Mouse (Mus musculus) forebrain, embryonic 10.5 days (tissue): ENCODE results near the gene 4930467E23Rik. TPM values are rescaled to one million over a fixed set of nuclear protein-coding genes. Genes with fewer than 3 reads are reported as not detected.
"Not testable (repeated sequence)": the region's sequence is repeated elsewhere in the genome, so short reads cannot be mapped to it uniquely, and the experiment has no call there.

Experiments used
- DNase-seq: peaks from one replicate; pipeline ENCODE4 v3.0.0-alpha.2; 2017; ENCODE audit warnings: low spot score; ENCODE audit errors: extremely low spot score
- H3K27ac ChIP-seq: fragments of 300-500 bp; sonication (generic); 2 replicates; pipeline ENCODE4 v1.5.1; 2016; ENCODE audit warnings: mild to moderate bottlenecking
- H3K27me3 ChIP-seq: fragments of 300-500 bp; sonication (generic); 2 replicates; pipeline ENCODE4 v1.6.1; 2016; ENCODE audit warnings: mild to moderate bottlenecking; ENCODE audit not compliant: poor library complexity, severe bottlenecking
- H3K36me3 ChIP-seq: fragments of 300-500 bp; sonication (generic); replicated peaks from 2 replicates; pipeline ENCODE4 v1.6.1; 2016; ENCODE audit warnings: mild to moderate bottlenecking, moderate library complexity
- H3K4me1 ChIP-seq: fragments of 300-500 bp; sonication (generic); 2 replicates; pipeline ENCODE4 v1.6.1; 2016
- H3K4me3 ChIP-seq: fragments of 300-500 bp; sonication (generic); 2 replicates; pipeline ENCODE4 v1.5.1; 2016; ENCODE audit warnings: mild to moderate bottlenecking, moderate library complexity
- H3K9me3 ChIP-seq: fragments of 300-500 bp; sonication (generic); 2 replicates; pipeline ENCODE4 v1.6.1; 2016; ENCODE audit warnings: mild to moderate bottlenecking, moderate library complexity
- WGBS: fragments of 180-500 bp; shearing (Covaris S2); methylation state at CpG from one replicate; pipeline ENCODE4 v1.1.7; 2016; 5-methylcytosine and 5-hydroxymethylcytosine counted together
- polyA plus RNA-seq: library from polyadenylated mRNA; unstranded; fragments of >200 nt; fragmentation: Nextera tagmentation; extraction: Ambion mirVana; gene quantifications from 2 replicates; pipeline ENCODE4 v1.2.1, GENCODE M21; 2016

4930467E23Rik gene
- polyA plus RNA-seq, 1 experiment from 2014 or later, result not detected

- H3K4me1 ChIP-seq, H3K36me3 ChIP-seq, H3K4me3 ChIP-seq, H3K27ac ChIP-seq, H3K27me3 ChIP-seq, DNase-seq: not testable (repeated sequence)
- H3K9me3 ChIP-seq, result peaks cover 40% of the 10 kb centered on the region
- WGBS, result 52% methylated on average over 4 of the region's 4 CpGs
Observed at GRCm38 (mm10) chr8:19704441-19705215, 24.7 kb upstream of the 4930467E23Rik start.

- H3K4me3 ChIP-seq, DNase-seq, H3K4me1 ChIP-seq, H3K36me3 ChIP-seq, H3K27ac ChIP-seq, H3K27me3 ChIP-seq: not testable (repeated sequence)
- peaks cover 40% of the 10 kb centered on the region for H3K9me3 ChIP-seq
- WGBS, result 81% methylated on average over 9 of the region's 9 CpGs
Observed at GRCm38 (mm10) chr8:19705216-19705600, 24.2 kb upstream of the 4930467E23Rik start.

- H3K4me1 ChIP-seq, H3K36me3 ChIP-seq, H3K27me3 ChIP-seq, H3K4me3 ChIP-seq, H3K27ac ChIP-seq, DNase-seq: not testable (repeated sequence)
- peaks cover 35% of the 10 kb centered on the region for H3K9me3 ChIP-seq
- 89% methylated on average over 4 of the region's 4 CpGs for WGBS
Observed at GRCm38 (mm10) chr8:19706101-19706725, 23.2 kb upstream of the 4930467E23Rik start.

- H3K9me3 ChIP-seq, result peaks cover 29% of the 10 kb centered on the region
- not testable (repeated sequence) for H3K36me3 ChIP-seq, H3K27me3 ChIP-seq, H3K4me1 ChIP-seq, H3K4me3 ChIP-seq, H3K27ac ChIP-seq
- WGBS, result 73% methylated on average over 7 of the region's 7 CpGs
- DNase-seq, result peak; percentile 27
Observed at GRCm38 (mm10) chr8:19706918-19707760, 22.2 kb upstream of the 4930467E23Rik start.

GRCm38 (mm10) chr8:19707761-19708443, 21.5 kb upstream of the 4930467E23Rik start:
- H3K9me3 ChIP-seq, result peaks cover 30% of the 10 kb centered on the region
- not testable (repeated sequence) for H3K4me3 ChIP-seq, DNase-seq, H3K36me3 ChIP-seq, H3K27ac ChIP-seq, H3K27me3 ChIP-seq, H3K4me1 ChIP-seq
- WGBS, result 84% methylated on average over 13 of the region's 15 CpGs

- not testable (repeated sequence) for DNase-seq, H3K27ac ChIP-seq, H3K4me1 ChIP-seq, H3K27me3 ChIP-seq, H3K4me3 ChIP-seq, H3K36me3 ChIP-seq
- H3K9me3 ChIP-seq, result peaks cover 32% of the 10 kb centered on the region
Observed at GRCm38 (mm10) chr8:19708976-19709375, 20.4 kb upstream of the 4930467E23Rik start.

GRCm38 (mm10) chr8:19709488-19709887, 19.9 kb upstream of the 4930467E23Rik start:
- H3K36me3 ChIP-seq, DNase-seq: not testable (repeated sequence)

GRCm38 (mm10) chr8:19711171-19711860, 18.1 kb upstream of the 4930467E23Rik start:
- H3K4me1 ChIP-seq, H3K36me3 ChIP-seq, DNase-seq, H3K4me3 ChIP-seq, H3K27me3 ChIP-seq, H3K27ac ChIP-seq: not testable (repeated sequence)
- 86% methylated on average over 9 of the region's 9 CpGs for WGBS
- H3K9me3 ChIP-seq, result peaks cover 29% of the 10 kb centered on the region

More at GRCm38 (mm10) chr8:19709488-19709887, 19.9 kb upstream of the 4930467E23Rik start:
- H3K27me3 ChIP-seq, H3K27ac ChIP-seq, H3K4me1 ChIP-seq, H3K4me3 ChIP-seq: not testable (repeated sequence)
- peaks cover 37% of the 10 kb centered on the region for H3K9me3 ChIP-seq
- 89% methylated on average over 4 of the region's 4 CpGs for WGBS

- peaks cover 23% of the 10 kb centered on the region for H3K9me3 ChIP-seq
- H3K27ac ChIP-seq, H3K27me3 ChIP-seq, DNase-seq, H3K4me3 ChIP-seq, H3K4me1 ChIP-seq, H3K36me3 ChIP-seq: not testable (repeated sequence)
- 89% methylated on average over 2 of the region's 2 CpGs for WGBS
Observed at GRCm38 (mm10) chr8:19712227-19712750, 17.1 kb upstream of the 4930467E23Rik start.

GRCm38 (mm10) chr8:19712816-19713215, 16.6 kb upstream of the 4930467E23Rik start:
- 88% methylated on average over 4 of the region's 4 CpGs for WGBS
- DNase-seq, result not testable (repeated sequence)

GRCm38 (mm10) chr8:19713232-19713834, 16.0 kb upstream of the 4930467E23Rik start:
- H3K27me3 ChIP-seq, H3K4me1 ChIP-seq, H3K4me3 ChIP-seq, DNase-seq, H3K27ac ChIP-seq, H3K36me3 ChIP-seq: not testable (repeated sequence)
- WGBS, result 91% methylated on average over 7 of the region's 7 CpGs
- H3K9me3 ChIP-seq, result peaks cover 23% of the 10 kb centered on the region

More at GRCm38 (mm10) chr8:19712816-19713215, 16.6 kb upstream of the 4930467E23Rik start:
- H3K9me3 ChIP-seq, result peaks cover 20% of the 10 kb centered on the region
- H3K27ac ChIP-seq, H3K4me3 ChIP-seq, H3K36me3 ChIP-seq, H3K4me1 ChIP-seq, H3K27me3 ChIP-seq: not testable (repeated sequence)
